Mouse (Mus musculus): Measurements from ENCODE around the gene Smyd4.

Smyd4 gene

GRCm38 (mm10) chr11:75420810-75421374 is 72.7 kb downstream of the Smyd4 start:
- DNase-seq (ENCODE audit: low spot score) = no peak

GRCm38 (mm10) chr11:75421375-75422012 is 73.3 kb downstream of the Smyd4 start:
- no peak for DNase-seq (ENCODE audit: low spot score)

GRCm38 (mm10) chr11:75422013-75422792 is 74.0 kb downstream of the Smyd4 start, which contains the start of gene Serpinf1:
Gene Serpinf1, minus strand, starts transcription at chr11:75422701.
- no peak for DNase-seq (ENCODE audit: low spot score)

GRCm38 (mm10) chr11:75423091-75423490 is 74.9 kb downstream of the Smyd4 start:
- DNase-seq (ENCODE audit: low spot score) = no peak

GRCm38 (mm10) chr11:75424033-75424432 is 75.8 kb downstream of the Smyd4 start:
- no peak for DNase-seq (ENCODE audit: low spot score)

GRCm38 (mm10) chr11:75424459-75424858 is 76.2 kb downstream of the Smyd4 start:
- no peak for DNase-seq (ENCODE audit: low spot score)

- no peak for DNase-seq (ENCODE audit: low spot score)
Measured at GRCm38 (mm10) chr11:75429019-75429705, 80.9 kb downstream of the Smyd4 start.

GRCm38 (mm10) chr11:75431307-75431706 is 83.1 kb downstream of the Smyd4 start:
- DNase-seq (ENCODE audit: low spot score) = peak; percentile 74

- DNase-seq (ENCODE audit: low spot score) = no peak
Measured at GRCm38 (mm10) chr11:75434138-75434537, 85.9 kb downstream of the Smyd4 start.

GRCm38 (mm10) chr11:75438194-75438593 is 90.0 kb downstream of the Smyd4 start:
- no peak for DNase-seq (ENCODE audit: low spot score)

GRCm38 (mm10) chr11:75438804-75439203 is 90.6 kb downstream of the Smyd4 start:
- DNase-seq (ENCODE audit: low spot score) = no peak

GRCm38 (mm10) chr11:75439363-75439762 is 91.1 kb downstream of the Smyd4 start, which contains the start of gene Serpinf2:
Gene Serpinf2, minus strand, starts transcription at chr11:75439591.
- no peak for DNase-seq (ENCODE audit: low spot score)

- no peak for DNase-seq (ENCODE audit: low spot score)
Measured at GRCm38 (mm10) chr11:75439951-75440350, 91.7 kb downstream of the Smyd4 start.

- no peak for DNase-seq (ENCODE audit: low spot score)
Measured at GRCm38 (mm10) chr11:75441034-75441433, 92.8 kb downstream of the Smyd4 start.

GRCm38 (mm10) chr11:75441601-75442000 is 93.4 kb downstream of the Smyd4 start:
- no peak for DNase-seq (ENCODE audit: low spot score)

GRCm38 (mm10) chr11:75443711-75444110 is 95.5 kb downstream of the Smyd4 start:
- DNase-seq (ENCODE audit: low spot score) = no peak

- DNase-seq (ENCODE audit: low spot score) = no peak
Measured at GRCm38 (mm10) chr11:75448575-75448974, 100.3 kb downstream of the Smyd4 start.

- no peak for DNase-seq (ENCODE audit: low spot score)
Measured at GRCm38 (mm10) chr11:75449695-75450094, 101.5 kb downstream of the Smyd4 start.

GRCm38 (mm10) chr11:75450304-75450908 is 102.2 kb downstream of the Smyd4 start:
- no peak for DNase-seq (ENCODE audit: low spot score)

GRCm38 (mm10) chr11:75450936-75451335 is 102.7 kb downstream of the Smyd4 start:
- no peak for DNase-seq (ENCODE audit: low spot score)

- no peak for DNase-seq (ENCODE audit: low spot score)
Measured at GRCm38 (mm10) chr11:75452081-75452480, 103.8 kb downstream of the Smyd4 start.

All from layer of hippocampus, adult 11-12 months (tissue).